Mouse (Mus musculus): ENCODE measurements around the gene Cpm.
A peak's percentile ranks its signal among the peaks of the same experiment; 100 is the strongest.

Gene Cpm

GRCm38 (mm10) chr10:117657659-117658306 lies 28.5 kb downstream of the Cpm start:
- Histone ChIP-seq H3K27me3 (ENCODE audit: control insufficient read depth, insufficient read depth, low read length, poor library complexity, severe bottlenecking) (no peaks in the 10 kb centered on the region), H3K36me3 (ENCODE audit: control insufficient read depth, insufficient read depth, low read length, poor library complexity, severe bottlenecking) (no peaks in the 10 kb centered on the region; the same call in 1 of the 2 replicates)
- no peak for DNase-seq (ENCODE audit: low read depth, low spot score)

- Histone ChIP-seq H3K36me3 (ENCODE audit: control insufficient read depth, insufficient read depth, low read length, poor library complexity, severe bottlenecking) (no peaks in the 10 kb centered on the region; the same call in 1 of the 2 replicates), H3K27me3 (ENCODE audit: control insufficient read depth, insufficient read depth, low read length, poor library complexity, severe bottlenecking) (no peaks in the 10 kb centered on the region)
- no peak for DNase-seq (ENCODE audit: low read depth, low spot score)
Measured at GRCm38 (mm10) chr10:117658522-117659429, 29.5 kb downstream of the Cpm start.

GRCm38 (mm10) chr10:117659430-117659813 lies 30.1 kb downstream of the Cpm start:
- no peaks in the 10 kb centered on the region for H3K27me3 ChIP-seq (ENCODE audit: control insufficient read depth, insufficient read depth, low read length, poor library complexity, severe bottlenecking)
- no peak for DNase-seq (ENCODE audit: low read depth, low spot score)
- H3K36me3 ChIP-seq (ENCODE audit: control insufficient read depth, insufficient read depth, low read length, poor library complexity, severe bottlenecking) = no peaks in the 10 kb centered on the region; the same call in 1 of the 2 replicates

- Histone ChIP-seq H3K36me3 (ENCODE audit: control insufficient read depth, insufficient read depth, low read length, poor library complexity, severe bottlenecking) (no peaks in the 10 kb centered on the region; the same call in 1 of the 2 replicates), H3K27me3 (ENCODE audit: control insufficient read depth, insufficient read depth, low read length, poor library complexity, severe bottlenecking) (no peaks in the 10 kb centered on the region)
- peak; percentile 86 for DNase-seq (ENCODE audit: low read depth, low spot score)
Measured at GRCm38 (mm10) chr10:117659819-117660218, 30.5 kb downstream of the Cpm start.

- H3K36me3 ChIP-seq (ENCODE audit: control insufficient read depth, insufficient read depth, low read length, poor library complexity, severe bottlenecking) = peaks cover 2% of the 10 kb centered on the region
- no peaks in the 10 kb centered on the region for H3K27me3 ChIP-seq (ENCODE audit: control insufficient read depth, insufficient read depth, low read length, poor library complexity, severe bottlenecking)
- no peak for DNase-seq (ENCODE audit: low read depth, low spot score)
Measured at GRCm38 (mm10) chr10:117662316-117663055, 33.2 kb downstream of the Cpm start.

- Histone ChIP-seq H3K36me3 (ENCODE audit: control insufficient read depth, insufficient read depth, low read length, poor library complexity, severe bottlenecking) (peaks cover 3% of the 10 kb centered on the region), H3K27me3 (ENCODE audit: control insufficient read depth, insufficient read depth, low read length, poor library complexity, severe bottlenecking) (no peaks in the 10 kb centered on the region)
- peak; percentile 66 for DNase-seq (ENCODE audit: low read depth, low spot score)
Measured at GRCm38 (mm10) chr10:117663056-117663864, 34.0 kb downstream of the Cpm start.

GRCm38 (mm10) chr10:117663865-117664200 lies 34.5 kb downstream of the Cpm start:
- Histone ChIP-seq H3K36me3 (ENCODE audit: control insufficient read depth, insufficient read depth, low read length, poor library complexity, severe bottlenecking) (peaks cover 6% of the 10 kb centered on the region), H3K27me3 (ENCODE audit: control insufficient read depth, insufficient read depth, low read length, poor library complexity, severe bottlenecking) (no peaks in the 10 kb centered on the region)
- peak; percentile 33 for DNase-seq (ENCODE audit: low read depth, low spot score)

GRCm38 (mm10) chr10:117664208-117664925 lies 35.1 kb downstream of the Cpm start:
- no peaks in the 10 kb centered on the region for H3K27me3 ChIP-seq (ENCODE audit: control insufficient read depth, insufficient read depth, low read length, poor library complexity, severe bottlenecking)
- peaks cover 6% of the 10 kb centered on the region for H3K36me3 ChIP-seq (ENCODE audit: control insufficient read depth, insufficient read depth, low read length, poor library complexity, severe bottlenecking)
- DNase-seq (ENCODE audit: low read depth, low spot score) = no peak

- no peak for DNase-seq (ENCODE audit: low read depth, low spot score)
- peaks cover 6% of the 10 kb centered on the region for H3K36me3 ChIP-seq (ENCODE audit: control insufficient read depth, insufficient read depth, low read length, poor library complexity, severe bottlenecking)
Measured at GRCm38 (mm10) chr10:117664926-117665209, 35.6 kb downstream of the Cpm start.

GRCm38 (mm10) chr10:117665376-117666275 lies 36.3 kb downstream of the Cpm start:
- peaks cover 6% of the 10 kb centered on the region for H3K36me3 ChIP-seq (ENCODE audit: control insufficient read depth, insufficient read depth, low read length, poor library complexity, severe bottlenecking)
- no peak for DNase-seq (ENCODE audit: low read depth, low spot score)
- no peaks in the 10 kb centered on the region for H3K27me3 ChIP-seq (ENCODE audit: control insufficient read depth, insufficient read depth, low read length, poor library complexity, severe bottlenecking)

More at GRCm38 (mm10) chr10:117664926-117665209, 35.6 kb downstream of the Cpm start:
- no peaks in the 10 kb centered on the region for H3K27me3 ChIP-seq (ENCODE audit: control insufficient read depth, insufficient read depth, low read length, poor library complexity, severe bottlenecking)

- Histone ChIP-seq H3K27me3 (ENCODE audit: control insufficient read depth, insufficient read depth, low read length, poor library complexity, severe bottlenecking) (no peaks in the 10 kb centered on the region), H3K36me3 (ENCODE audit: control insufficient read depth, insufficient read depth, low read length, poor library complexity, severe bottlenecking) (peaks cover 8% of the 10 kb centered on the region)
- no peak for DNase-seq (ENCODE audit: low read depth, low spot score)
Measured at GRCm38 (mm10) chr10:117666361-117666760, 37.1 kb downstream of the Cpm start.

- Histone ChIP-seq H3K36me3 (ENCODE audit: control insufficient read depth, insufficient read depth, low read length, poor library complexity, severe bottlenecking) (peaks cover 16% of the 10 kb centered on the region), H3K27me3 (ENCODE audit: control insufficient read depth, insufficient read depth, low read length, poor library complexity, severe bottlenecking) (no peaks in the 10 kb centered on the region)
- DNase-seq (ENCODE audit: low read depth, low spot score) = no peak
Measured at GRCm38 (mm10) chr10:117666947-117667630, 37.8 kb downstream of the Cpm start.

Data from splenic B cell, adult 2 months (primary cell).